Comparison of ENCODE assay signal across 21 mouse cellular contexts in genomic region chr15:64035316-64035715, GRCm38 (mm10).
"Had no signal": no experiment of that assay in that cellular context is flagged by ENCODE, and none has a peak within 500 bp of the region (broad histone marks: within the 10 kb centered on the region; RNA-seq: fewer than 3 reads in every experiment).

No protein-coding gene starts in this region.

- ATAC-seq: liver, postnatal 0 days; lung, postnatal 0 days had no signal

- H3K27ac ChIP-seq: liver, embryonic 13.5 days; liver, embryonic 15.5 days; lung, embryonic 15.5 days; macrophage; midbrain, embryonic 10.5 days; midbrain, embryonic 12.5 days; neural tube, embryonic 12.5 days had no signal

- H3K4me2 ChIP-seq: liver, embryonic 11.5 days; liver, embryonic 13.5 days; liver, embryonic 15.5 days; lung, embryonic 15.5 days; midbrain, embryonic 12.5 days; neural tube, embryonic 12.5 days had no signal

- H3K36me3 ChIP-seq: liver, embryonic 13.5 days; liver, embryonic 15.5 days; lung, embryonic 15.5 days; midbrain, embryonic 10.5 days; midbrain, embryonic 12.5 days; neural tube, embryonic 12.5 days had no signal

- DNase-seq: liver, embryonic 13.5 days; liver, postnatal 0 days; lung, adult 2 months; lung, postnatal 14 days; lung, postnatal 36 days; midbrain, embryonic 14.5 days; right cerebral cortex, postnatal 25 days; right cerebral cortex, postnatal 4 days; spleen, adult 18-20 months; thymus, adult 18-20 months; thymus, postnatal 14 days; thymus, postnatal 36 days had no signal

- H3K9ac ChIP-seq: liver, embryonic 13.5 days; liver, embryonic 15.5 days; liver, postnatal 0 days; lung, embryonic 15.5 days; midbrain, embryonic 12.5 days; neural tube, embryonic 12.5 days had no signal

- H3K9me3 ChIP-seq: liver, embryonic 13.5 days; liver, embryonic 15.5 days; lung, embryonic 15.5 days; midbrain, embryonic 10.5 days; midbrain, embryonic 12.5 days; neural tube, embryonic 12.5 days had no signal

- H3K4me3 ChIP-seq: liver, embryonic 13.5 days; liver, embryonic 15.5 days; lung, embryonic 15.5 days; midbrain, embryonic 10.5 days; midbrain, embryonic 12.5 days; myocyte; neural tube, embryonic 12.5 days had no signal

- H3K27me3 ChIP-seq: liver, embryonic 13.5 days; liver, embryonic 15.5 days; lung, embryonic 15.5 days; midbrain, embryonic 12.5 days had no signal
